Mouse (Mus musculus): ENCODE results near the gene Noc2l.
A peak's percentile ranks its signal among the peaks of the same experiment; 100 is the strongest.

The Noc2l gene

GRCm38 (mm10) chr4:156235808-156236533 lies at the start of gene Noc2l:
TSS of gene Noc2l (plus strand) at chr4:156236010.
- TF ChIP-seq NANOG (IDR thresholded peaks at IDR 0.05; ENCODE audit: borderline replicate concordance, low read length) (no peak), CTCF (conservative IDR thresholded peaks at IDR 0.05; ENCODE audit: low read length) (no peak), POU5F1 (IDR thresholded peaks at IDR 0.05; ENCODE audit: borderline replicate concordance, low read length) (no peak)
- peaks cover 63% of the 10 kb centered on the region for H3K36me3 ChIP-seq (ENCODE audit: insufficient read depth, low read length)
- peak within 1 kb of the TSS; percentile 97 for H3K4me3 ChIP-seq (replicated peaks; ENCODE audit: low read length)
- peaks cover 13% of the 10 kb centered on the region for H3K27me3 ChIP-seq (ENCODE audit: insufficient read depth, low read length)
- peaks cover 40% of the 10 kb centered on the region for H3K4me1 ChIP-seq (replicated peaks; ENCODE audit: low read depth, low read length)
- H3K9me3 ChIP-seq (ENCODE audit: low read length): peaks cover 34% of the 10 kb centered on the region

GRCm38 (mm10) chr4:156188162-156188810 lies 47.5 kb upstream of the Noc2l start:
- Histone ChIP-seq H3K9me3 (ENCODE audit: low read length) (peaks cover 6% of the 10 kb centered on the region), H3K4me3 (replicated peaks; ENCODE audit: low read length) (peak overlapping the region; percentile 93)
- no peak for TF ChIP-seq NANOG (IDR thresholded peaks at IDR 0.05; ENCODE audit: borderline replicate concordance, low read length)
- TF ChIP-seq POU5F1 (IDR thresholded peaks at IDR 0.05; ENCODE audit: borderline replicate concordance, low read length): no peak
- no peak for TF ChIP-seq CTCF (conservative IDR thresholded peaks at IDR 0.05; ENCODE audit: low read length)

GRCm38 (mm10) chr4:156188811-156189323 lies 46.9 kb upstream of the Noc2l start:
- peaks cover under 1% of the 10 kb centered on the region; the same call in 1 of the 2 replicates for H3K9me3 ChIP-seq (ENCODE audit: low read length)
- peaks cover 99% of the 10 kb centered on the region for H3K4me1 ChIP-seq (replicated peaks; ENCODE audit: low read depth, low read length)
- TF ChIP-seq NANOG (IDR thresholded peaks at IDR 0.05; ENCODE audit: borderline replicate concordance, low read length): peak; percentile 52; the same call in 1 of the 2 replicates
- no peak for TF ChIP-seq POU5F1 (IDR thresholded peaks at IDR 0.05; ENCODE audit: borderline replicate concordance, low read length)
- peaks cover 86% of the 10 kb centered on the region for H3K36me3 ChIP-seq (ENCODE audit: insufficient read depth, low read length)
- peak overlapping the region; percentile 93 for H3K4me3 ChIP-seq (replicated peaks; ENCODE audit: low read length)
- no peaks in the 10 kb centered on the region for H3K27me3 ChIP-seq (ENCODE audit: insufficient read depth, low read length)

More at GRCm38 (mm10) chr4:156188162-156188810, 47.5 kb upstream of the Noc2l start:
- H3K36me3 ChIP-seq (ENCODE audit: insufficient read depth, low read length): peaks cover 86% of the 10 kb centered on the region
- H3K4me1 ChIP-seq (replicated peaks; ENCODE audit: low read depth, low read length): peaks cover 99% of the 10 kb centered on the region
- H3K27me3 ChIP-seq (ENCODE audit: insufficient read depth, low read length): no peaks in the 10 kb centered on the region

GRCm38 (mm10) chr4:156192421-156193199 lies 43.2 kb upstream of the Noc2l start:
- Histone ChIP-seq H3K27me3 (ENCODE audit: insufficient read depth, low read length) (no peaks in the 10 kb centered on the region), H3K4me3 (replicated peaks; ENCODE audit: low read length) (peak overlapping the region; percentile 93), H3K36me3 (ENCODE audit: insufficient read depth, low read length) (peaks cover 66% of the 10 kb centered on the region), H3K9me3 (ENCODE audit: low read length) (no peaks in the 10 kb centered on the region), H3K4me1 (replicated peaks; ENCODE audit: low read depth, low read length) (peaks cover 91% of the 10 kb centered on the region)
- no peak for TF ChIP-seq POU5F1 (IDR thresholded peaks at IDR 0.05; ENCODE audit: borderline replicate concordance, low read length)
- no peak for TF ChIP-seq CTCF (conservative IDR thresholded peaks at IDR 0.05; ENCODE audit: low read length)
- no peak for TF ChIP-seq NANOG (IDR thresholded peaks at IDR 0.05; ENCODE audit: borderline replicate concordance, low read length)

- TF ChIP-seq CTCF (conservative IDR thresholded peaks at IDR 0.05; ENCODE audit: low read length) (no peak), POU5F1 (IDR thresholded peaks at IDR 0.05; ENCODE audit: borderline replicate concordance, low read length) (no peak)
Observed at GRCm38 (mm10) chr4:156193200-156193590, 42.6 kb upstream of the Noc2l start.

GRCm38 (mm10) chr4:156193906-156194305 lies 41.9 kb upstream of the Noc2l start:
- Histone ChIP-seq H3K4me1 (replicated peaks; ENCODE audit: low read depth, low read length) (peaks cover 85% of the 10 kb centered on the region), H3K4me3 (replicated peaks; ENCODE audit: low read length) (peak overlapping the region; percentile 93), H3K9me3 (ENCODE audit: low read length) (no peaks in the 10 kb centered on the region), H3K36me3 (ENCODE audit: insufficient read depth, low read length) (peaks cover 61% of the 10 kb centered on the region), H3K27me3 (ENCODE audit: insufficient read depth, low read length) (peaks cover 4% of the 10 kb centered on the region)
- TF ChIP-seq NANOG (IDR thresholded peaks at IDR 0.05; ENCODE audit: borderline replicate concordance, low read length): no peak
- TF ChIP-seq CTCF (conservative IDR thresholded peaks at IDR 0.05; ENCODE audit: low read length): no peak
- TF ChIP-seq POU5F1 (IDR thresholded peaks at IDR 0.05; ENCODE audit: borderline replicate concordance, low read length): no peak

More at GRCm38 (mm10) chr4:156193200-156193590, 42.6 kb upstream of the Noc2l start:
- peaks cover 85% of the 10 kb centered on the region for H3K4me1 ChIP-seq (replicated peaks; ENCODE audit: low read depth, low read length)
- no peaks in the 10 kb centered on the region for H3K9me3 ChIP-seq (ENCODE audit: low read length)
- H3K4me3 ChIP-seq (replicated peaks; ENCODE audit: low read length): peak overlapping the region; percentile 93
- H3K36me3 ChIP-seq (ENCODE audit: insufficient read depth, low read length): peaks cover 61% of the 10 kb centered on the region
- no peaks in the 10 kb centered on the region for H3K27me3 ChIP-seq (ENCODE audit: insufficient read depth, low read length)

GRCm38 (mm10) chr4:156194346-156194745 lies 41.5 kb upstream of the Noc2l start:
- no peak for TF ChIP-seq POU5F1 (IDR thresholded peaks at IDR 0.05; ENCODE audit: borderline replicate concordance, low read length)
- no peak for TF ChIP-seq CTCF (conservative IDR thresholded peaks at IDR 0.05; ENCODE audit: low read length)
- TF ChIP-seq NANOG (IDR thresholded peaks at IDR 0.05; ENCODE audit: borderline replicate concordance, low read length): no peak
- H3K27me3 ChIP-seq (ENCODE audit: insufficient read depth, low read length): peaks cover 7% of the 10 kb centered on the region
- no peaks in the 10 kb centered on the region for H3K9me3 ChIP-seq (ENCODE audit: low read length)
- H3K36me3 ChIP-seq (ENCODE audit: insufficient read depth, low read length): peaks cover 61% of the 10 kb centered on the region
- H3K4me3 ChIP-seq (replicated peaks; ENCODE audit: low read length): peak overlapping the region; percentile 93
- peaks cover 83% of the 10 kb centered on the region for H3K4me1 ChIP-seq (replicated peaks; ENCODE audit: low read depth, low read length)

Data from E14TG2a.4 (cell line).